Mouse (Mus musculus): Measurements from ENCODE around the gene Cyp3a41b. TPM values are rescaled to one million over a fixed set of nuclear protein-coding genes. Genes with fewer than 3 reads are reported as not detected.
"Not testable (repeated sequence)": the region's sequence is repeated elsewhere in the genome, so short reads cannot be mapped to it uniquely, and the experiment has no call there.

The Cyp3a41b gene
- not detected in 2 replicates for polyA plus RNA-seq (2014; fragmentation: Nextera tagmentation; extraction: Ambion mirVana)

DNA sequence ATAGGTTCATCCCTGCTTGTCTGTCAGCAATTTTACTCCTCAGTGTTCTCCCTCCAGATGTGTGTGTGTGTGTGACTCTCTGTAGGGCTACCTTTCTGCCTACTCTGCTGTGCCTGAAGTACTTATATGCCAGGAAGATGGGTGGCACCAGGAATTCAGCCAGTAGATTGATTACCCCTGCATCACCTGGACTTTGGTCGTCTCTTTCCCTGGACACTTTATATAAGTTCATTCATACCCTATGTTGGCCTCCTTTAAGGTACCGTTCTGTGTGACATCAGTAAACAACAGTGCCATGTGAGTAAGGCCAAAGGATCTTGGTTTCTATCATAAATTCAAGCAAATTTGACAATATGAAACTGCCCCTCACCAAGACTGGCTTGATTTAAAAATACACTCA is at the start of gene Cyp3a41b:
Cyp3a41b (minus strand) TSS at position 101 of the 400 bp plus-strand sequence.
- H3K27me3 ChIP-seq (ENCODE audit: control insufficient read depth, insufficient read depth, low read length); H3K9me3 ChIP-seq (replicated peaks; ENCODE audit: control insufficient read depth, low read length); H3K4me1 ChIP-seq (ENCODE audit: control insufficient read depth, insufficient read depth, low read length); H3K36me3 ChIP-seq (ENCODE audit: control insufficient read depth, insufficient read depth, low read length); H3K9ac ChIP-seq (ENCODE audit: low read depth, low read length); H3K4me2 ChIP-seq; H3K27ac ChIP-seq (ENCODE audit: low read depth, low read length); H3K4me3 ChIP-seq (ENCODE audit: low read depth, low read length); ATAC-seq (replicated peaks; ENCODE audit: insufficient number of reproducible peaks, low FRiP score, low TSS enrichment): not testable (repeated sequence)
- 65% methylated on average over 1 of the region's 2 CpGs for WGBS (ENCODE audit: insufficient replicate concordance)

DNA sequence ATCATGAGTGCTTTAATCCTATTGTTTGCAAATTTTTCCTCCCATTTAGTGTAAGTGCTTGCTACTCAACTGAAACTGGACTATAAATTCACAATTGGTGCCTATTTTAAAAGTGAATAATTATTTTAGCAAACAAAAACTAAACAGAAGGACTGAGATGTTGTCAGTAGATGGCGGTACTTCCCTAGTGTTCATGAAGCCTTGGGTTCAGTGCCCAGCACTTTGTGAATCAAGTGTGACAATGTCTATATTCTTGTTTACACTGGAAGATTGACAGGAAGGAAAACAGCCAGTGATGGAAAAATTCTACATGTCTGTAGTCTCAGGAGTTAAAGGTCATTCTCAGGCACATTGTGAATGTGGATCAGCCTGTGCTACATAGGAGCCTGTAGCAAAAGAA is 47.8 kb upstream of the Cyp3a41b start:
- not testable (repeated sequence) for ATAC-seq (replicated peaks; ENCODE audit: insufficient number of reproducible peaks, low FRiP score, low TSS enrichment); H3K27me3 ChIP-seq (ENCODE audit: control insufficient read depth, insufficient read depth, low read length); H3K36me3 ChIP-seq (ENCODE audit: control insufficient read depth, insufficient read depth, low read length); H3K4me2 ChIP-seq; H3K27ac ChIP-seq (ENCODE audit: low read depth, low read length); H3K4me1 ChIP-seq (ENCODE audit: control insufficient read depth, insufficient read depth, low read length); H3K4me3 ChIP-seq (ENCODE audit: low read depth, low read length); H3K9ac ChIP-seq (ENCODE audit: low read depth, low read length)
- peaks cover 21% of the 10 kb centered on the region for H3K9me3 ChIP-seq (replicated peaks; ENCODE audit: control insufficient read depth, low read length)
- WGBS (ENCODE audit: insufficient replicate concordance): 82% methylated on average over 1 of the region's 1 CpGs

DNA sequence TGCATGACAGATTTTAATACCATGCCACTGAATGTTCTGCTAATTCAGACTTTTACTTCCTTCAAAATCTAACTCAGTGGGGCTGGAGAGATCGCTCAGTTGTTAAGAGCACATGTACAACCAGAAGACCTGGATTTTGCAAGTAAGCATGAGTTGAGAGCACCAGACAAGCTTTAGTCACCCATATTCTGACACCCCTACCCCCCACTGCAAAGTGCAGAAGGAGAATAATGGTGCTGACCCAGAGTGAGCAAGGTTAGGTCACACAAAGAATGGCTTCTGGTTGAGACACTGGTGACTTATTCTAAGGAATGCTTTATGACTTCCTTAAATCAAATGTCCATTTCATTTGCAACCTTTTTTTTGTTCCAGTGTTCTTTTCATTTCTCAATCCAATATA is 20.4 kb upstream of the Cyp3a41b start:
- 63% methylated on average over 1 of the region's 1 CpGs for WGBS (ENCODE audit: insufficient replicate concordance)
- H3K9ac ChIP-seq (ENCODE audit: low read depth, low read length); H3K4me1 ChIP-seq (ENCODE audit: control insufficient read depth, insufficient read depth, low read length); H3K4me2 ChIP-seq; H3K27ac ChIP-seq (ENCODE audit: low read depth, low read length); H3K9me3 ChIP-seq (replicated peaks; ENCODE audit: control insufficient read depth, low read length); H3K4me3 ChIP-seq (ENCODE audit: low read depth, low read length); ATAC-seq (replicated peaks; ENCODE audit: insufficient number of reproducible peaks, low FRiP score, low TSS enrichment); H3K36me3 ChIP-seq (ENCODE audit: control insufficient read depth, insufficient read depth, low read length); H3K27me3 ChIP-seq (ENCODE audit: control insufficient read depth, insufficient read depth, low read length): not testable (repeated sequence)

DNA sequence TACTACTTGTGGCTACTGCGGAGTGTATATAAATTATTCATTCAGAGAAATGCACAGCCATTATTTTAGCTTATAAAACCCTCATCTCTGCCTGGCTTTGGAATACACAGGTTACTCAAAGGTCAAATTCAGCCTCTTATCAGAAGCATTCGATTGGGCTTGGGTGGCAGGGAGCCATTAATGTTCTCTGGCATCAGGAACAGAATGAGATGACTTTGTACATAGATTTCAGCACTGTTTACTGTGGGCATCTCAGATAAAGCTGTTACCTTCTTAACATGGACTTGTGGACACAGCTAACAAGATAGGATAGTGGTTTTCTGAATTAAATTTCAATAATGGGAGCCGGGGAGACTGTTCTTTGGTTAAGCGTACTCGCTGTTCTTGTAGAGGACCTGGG is 13.3 kb upstream of the Cyp3a41b start:
- not testable (repeated sequence) for H3K9ac ChIP-seq (ENCODE audit: low read depth, low read length); H3K36me3 ChIP-seq (ENCODE audit: control insufficient read depth, insufficient read depth, low read length); H3K4me3 ChIP-seq (ENCODE audit: low read depth, low read length); H3K27ac ChIP-seq (ENCODE audit: low read depth, low read length); H3K27me3 ChIP-seq (ENCODE audit: control insufficient read depth, insufficient read depth, low read length); H3K9me3 ChIP-seq (replicated peaks; ENCODE audit: control insufficient read depth, low read length); H3K4me1 ChIP-seq (ENCODE audit: control insufficient read depth, insufficient read depth, low read length); H3K4me2 ChIP-seq; ATAC-seq (replicated peaks; ENCODE audit: insufficient number of reproducible peaks, low FRiP score, low TSS enrichment)
- WGBS (ENCODE audit: insufficient replicate concordance): 71% methylated on average over 5 of the region's 5 CpGs

DNA sequence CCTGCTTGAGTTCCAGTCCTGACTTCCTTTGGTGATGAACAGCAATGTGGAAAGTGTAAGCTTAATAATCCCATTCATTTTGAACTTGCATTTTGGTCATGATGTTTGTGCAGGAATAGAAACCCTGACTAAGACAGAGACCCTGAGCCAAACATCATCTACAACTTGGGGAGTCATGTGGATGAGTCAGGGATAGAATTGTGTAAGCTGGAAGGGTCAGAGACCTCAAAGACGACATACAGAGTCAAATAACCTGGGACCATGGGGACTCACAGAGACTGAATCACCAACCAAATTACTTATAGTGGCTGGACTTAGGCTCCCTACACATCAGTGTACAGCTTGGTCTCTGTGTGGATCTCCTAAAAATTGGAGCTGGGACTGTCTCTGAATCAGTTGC is 7.2 kb downstream of the Cyp3a41b start:
- ATAC-seq (replicated peaks; ENCODE audit: insufficient number of reproducible peaks, low FRiP score, low TSS enrichment); H3K4me2 ChIP-seq; H3K36me3 ChIP-seq (ENCODE audit: control insufficient read depth, insufficient read depth, low read length); H3K27me3 ChIP-seq (ENCODE audit: control insufficient read depth, insufficient read depth, low read length); H3K4me3 ChIP-seq (ENCODE audit: low read depth, low read length); H3K4me1 ChIP-seq (ENCODE audit: control insufficient read depth, insufficient read depth, low read length); H3K9ac ChIP-seq (ENCODE audit: low read depth, low read length); H3K9me3 ChIP-seq (replicated peaks; ENCODE audit: control insufficient read depth, low read length); H3K27ac ChIP-seq (ENCODE audit: low read depth, low read length): not testable (repeated sequence)
- 60% methylated on average over 1 of the region's 1 CpGs for WGBS (ENCODE audit: insufficient replicate concordance)

DNA sequence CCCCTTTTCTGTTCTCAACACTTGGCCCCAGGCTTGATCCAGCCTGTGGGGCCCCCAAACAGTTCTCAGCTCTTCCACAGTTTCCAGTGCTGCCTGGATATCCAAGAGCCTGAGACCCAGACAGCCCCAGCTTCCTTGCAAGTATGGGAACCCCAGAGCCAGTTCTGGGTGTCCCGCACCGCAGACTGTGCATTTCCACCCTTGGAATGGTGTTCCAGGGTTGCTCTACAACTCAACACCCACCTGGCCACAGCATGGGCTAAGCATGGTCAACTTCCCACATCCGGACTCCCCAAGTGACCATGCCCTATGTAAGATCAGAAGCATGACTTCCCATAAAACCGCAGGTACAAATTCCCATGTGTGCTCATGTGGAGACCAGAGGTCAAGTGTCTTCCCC is 8.9 kb downstream of the Cyp3a41b start:
- 77% methylated on average over 4 of the region's 4 CpGs for WGBS (ENCODE audit: insufficient replicate concordance)
- H3K9ac ChIP-seq (ENCODE audit: low read depth, low read length); H3K36me3 ChIP-seq (ENCODE audit: control insufficient read depth, insufficient read depth, low read length); H3K27me3 ChIP-seq (ENCODE audit: control insufficient read depth, insufficient read depth, low read length); H3K4me3 ChIP-seq (ENCODE audit: low read depth, low read length); H3K4me2 ChIP-seq; H3K9me3 ChIP-seq (replicated peaks; ENCODE audit: control insufficient read depth, low read length); H3K4me1 ChIP-seq (ENCODE audit: control insufficient read depth, insufficient read depth, low read length); ATAC-seq (replicated peaks; ENCODE audit: insufficient number of reproducible peaks, low FRiP score, low TSS enrichment); H3K27ac ChIP-seq (ENCODE audit: low read depth, low read length): not testable (repeated sequence)

DNA sequence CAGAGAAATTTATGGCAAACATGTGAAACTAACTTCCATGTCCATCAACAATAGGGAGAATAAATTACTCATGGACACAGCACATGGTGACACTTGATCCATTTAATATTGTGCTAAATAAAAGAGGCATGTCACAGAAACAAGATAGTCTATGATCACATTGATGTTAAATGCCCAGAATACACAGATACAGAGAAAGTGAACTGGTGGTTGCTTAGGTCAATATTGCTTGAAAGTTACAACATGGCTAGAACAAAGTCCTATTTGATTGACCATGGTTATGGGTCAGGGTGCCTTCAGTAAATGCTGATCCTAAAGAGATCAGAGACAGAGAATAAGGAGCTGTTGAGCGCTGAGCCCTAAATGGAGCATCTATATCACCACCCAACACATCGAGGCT is 12.6 kb downstream of the Cyp3a41b start:
- not testable (repeated sequence) for H3K4me3 ChIP-seq (ENCODE audit: low read depth, low read length); H3K27me3 ChIP-seq (ENCODE audit: control insufficient read depth, insufficient read depth, low read length); H3K27ac ChIP-seq (ENCODE audit: low read depth, low read length); H3K9ac ChIP-seq (ENCODE audit: low read depth, low read length); ATAC-seq (replicated peaks; ENCODE audit: insufficient number of reproducible peaks, low FRiP score, low TSS enrichment); H3K4me1 ChIP-seq (ENCODE audit: control insufficient read depth, insufficient read depth, low read length); H3K4me2 ChIP-seq; H3K36me3 ChIP-seq (ENCODE audit: control insufficient read depth, insufficient read depth, low read length); H3K9me3 ChIP-seq (replicated peaks; ENCODE audit: control insufficient read depth, low read length)
- 56% methylated on average over 2 of the region's 2 CpGs for WGBS (ENCODE audit: insufficient replicate concordance)

Other genes with a start within 250 kb of the Cyp3a41b start
- gene Cyp3a57, start 239.5 kb downstream of the Cyp3a41b start, polyA plus RNA-seq (2014; fragmentation: Nextera tagmentation; extraction: Ambion mirVana): not detected in 2 replicates
- gene Cyp3a16, start 115.0 kb downstream of the Cyp3a41b start, polyA plus RNA-seq (2014; fragmentation: Nextera tagmentation; extraction: Ambion mirVana): not detected in 2 replicates
- gene Cyp3a41a, start 135.4 kb upstream of the Cyp3a41b start, polyA plus RNA-seq (2014; fragmentation: Nextera tagmentation; extraction: Ambion mirVana): not detected in 2 replicates
- not detected in 2 replicates for gene Cyp3a44, start 221.1 kb upstream of the Cyp3a41b start, polyA plus RNA-seq (2014; fragmentation: Nextera tagmentation; extraction: Ambion mirVana)